Mouse (Mus musculus): ENCODE measurements around the gene Egf. TPM values are rescaled to one million over a fixed set of nuclear protein-coding genes. Genes with fewer than 3 reads are reported as not detected.

Egf gene
- polyA plus RNA-seq, 1 experiment from 2014 or later: 1.9 TPM

DNA sequence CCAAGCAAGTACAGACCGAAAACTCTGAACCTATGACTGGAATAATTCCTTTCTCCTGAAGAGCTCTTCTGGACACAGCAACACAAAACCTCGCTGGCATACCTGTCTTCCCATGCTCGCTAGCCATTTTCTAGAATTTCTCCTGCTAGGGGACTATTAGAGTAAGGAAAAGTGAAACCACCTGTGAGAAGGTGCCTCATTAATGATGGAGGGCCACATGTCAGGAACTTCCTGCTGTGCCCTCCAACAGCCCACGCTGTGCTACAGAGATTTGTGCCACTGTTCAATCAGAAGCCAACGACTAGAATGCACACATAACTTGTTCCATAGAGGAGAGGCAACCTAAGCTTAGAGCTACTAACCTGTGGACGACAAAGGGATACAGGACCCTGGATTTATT is 12.3 kb downstream of the Egf start:
- Histone ChIP-seq H3K9me3 (replicated peaks) (no peaks in the 10 kb centered on the region), H3K4me3 (no peak overlapping the region), H3K36me3 (no peaks in the 10 kb centered on the region), H3K27ac (replicated peaks) (no peak overlapping the region), H3K4me1 (no peaks in the 10 kb centered on the region), H3K27me3 (ENCODE audit: low read depth, poor library complexity, severe bottlenecking) (no peaks in the 10 kb centered on the region)
- 81% methylated on average over 6 of the region's 6 CpGs for WGBS
- no peak for DNase-seq (ENCODE audit: low spot score)

DNA sequence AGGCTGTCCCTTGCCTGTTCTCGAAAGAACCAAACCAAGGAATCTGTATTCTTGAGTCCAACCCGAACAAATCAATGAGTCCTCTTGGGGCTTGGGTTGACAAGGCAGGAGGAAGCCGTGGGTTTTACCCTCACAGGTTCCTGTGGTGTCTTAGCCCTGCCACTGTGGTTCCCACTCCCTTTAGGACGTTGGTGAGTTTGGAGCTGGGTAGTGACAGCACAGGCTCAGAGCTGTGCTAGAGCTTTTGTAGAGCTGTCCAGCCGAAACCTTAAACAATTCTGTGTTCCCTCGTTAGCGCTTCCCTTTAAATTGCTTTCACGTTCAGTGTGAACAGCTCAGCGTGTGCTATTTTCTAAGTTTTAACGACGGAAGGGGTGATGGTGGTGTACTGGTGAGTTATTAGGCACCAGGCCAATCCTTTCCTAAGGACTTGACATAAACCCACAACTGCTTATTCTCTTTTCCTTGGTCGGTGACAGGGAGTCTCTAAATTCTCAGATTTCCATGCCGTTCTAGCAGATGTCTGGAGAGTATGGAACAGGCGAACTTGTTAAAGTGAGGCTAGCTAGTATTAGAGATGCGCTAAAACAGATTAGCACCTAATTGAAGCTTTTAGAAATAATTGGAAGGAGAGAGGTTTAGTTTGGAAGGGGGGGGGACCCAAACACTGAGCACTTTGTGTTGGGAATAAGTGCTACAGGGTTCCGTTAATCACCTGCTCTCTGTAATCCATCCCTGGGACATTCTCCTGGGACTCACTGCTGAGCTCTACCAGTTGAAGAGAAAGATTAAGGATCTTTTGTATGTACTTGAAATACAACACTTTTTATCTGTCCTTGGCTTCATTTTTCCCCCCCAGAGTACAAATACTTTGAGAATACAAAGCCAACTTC is 16.6 kb downstream of the Egf start:
- Histone ChIP-seq H3K9me3 (replicated peaks) (no peaks in the 10 kb centered on the region), H3K27me3 (ENCODE audit: low read depth, poor library complexity, severe bottlenecking) (no peaks in the 10 kb centered on the region), H3K4me1 (no peaks in the 10 kb centered on the region), H3K27ac (replicated peaks) (no peak overlapping the region), H3K4me3 (no peak overlapping the region), H3K36me3 (no peaks in the 10 kb centered on the region)
- no peak for DNase-seq (ENCODE audit: low spot score)
- WGBS: 81% methylated on average over 16 of the region's 16 CpGs

DNA sequence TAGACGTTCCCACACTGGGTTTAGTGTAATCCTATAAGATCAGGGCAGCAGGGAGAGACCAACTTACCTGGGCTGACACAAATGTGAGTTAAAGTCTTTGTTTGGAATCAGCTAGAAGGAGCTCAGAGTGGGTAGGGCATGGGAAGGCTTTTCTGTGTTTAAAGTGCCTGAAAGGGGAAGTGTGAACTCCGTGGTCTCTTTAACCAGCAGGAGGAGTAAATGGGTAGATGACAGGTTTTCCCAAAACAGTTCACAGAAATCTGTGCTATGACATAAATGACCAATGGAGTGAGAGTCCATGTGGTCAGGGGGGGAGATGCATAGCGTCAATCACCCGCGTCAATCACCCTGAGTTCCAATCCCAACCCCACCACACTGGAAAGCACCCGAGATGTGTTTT is 23.5 kb downstream of the Egf start:
- H3K4me1 ChIP-seq: peaks cover 8% of the 10 kb centered on the region
- no peaks in the 10 kb centered on the region for H3K36me3 ChIP-seq
- H3K9me3 ChIP-seq (replicated peaks): no peaks in the 10 kb centered on the region
- H3K27me3 ChIP-seq (ENCODE audit: low read depth, poor library complexity, severe bottlenecking): no peaks in the 10 kb centered on the region
- no peak for DNase-seq (ENCODE audit: low spot score)
- H3K4me3 ChIP-seq: no peak overlapping the region
- WGBS: 89% methylated on average over 6 of the region's 6 CpGs
- no peak overlapping the region for H3K27ac ChIP-seq (replicated peaks)

DNA sequence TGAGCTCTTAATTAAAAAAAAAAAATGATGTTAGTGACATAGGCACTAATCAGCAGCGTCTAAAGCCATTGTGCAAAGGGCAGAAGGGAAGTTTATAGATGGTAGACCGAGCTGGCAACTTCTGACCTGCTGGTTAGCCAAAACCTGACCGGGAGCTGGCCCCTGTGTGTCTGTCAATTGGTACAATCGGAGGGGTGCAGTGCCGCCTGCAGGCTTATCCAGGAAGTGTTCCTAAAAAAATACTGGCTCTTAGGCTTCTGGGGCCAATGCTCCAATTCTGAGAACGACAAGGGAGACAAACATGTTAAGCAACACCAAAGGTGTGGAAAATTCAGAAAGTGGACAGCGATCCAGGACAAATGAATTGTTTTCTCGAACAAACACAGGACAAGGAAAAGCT is 24.7 kb downstream of the Egf start:
- Histone ChIP-seq H3K36me3 (no peaks in the 10 kb centered on the region), H3K27me3 (ENCODE audit: low read depth, poor library complexity, severe bottlenecking) (no peaks in the 10 kb centered on the region), H3K9me3 (replicated peaks) (no peaks in the 10 kb centered on the region), H3K4me3 (no peak overlapping the region), H3K27ac (replicated peaks) (no peak overlapping the region), H3K4me1 (peaks cover 11% of the 10 kb centered on the region)
- DNase-seq (ENCODE audit: low spot score): peak; percentile 41
- WGBS: 30% methylated on average over 8 of the region's 8 CpGs

DNA sequence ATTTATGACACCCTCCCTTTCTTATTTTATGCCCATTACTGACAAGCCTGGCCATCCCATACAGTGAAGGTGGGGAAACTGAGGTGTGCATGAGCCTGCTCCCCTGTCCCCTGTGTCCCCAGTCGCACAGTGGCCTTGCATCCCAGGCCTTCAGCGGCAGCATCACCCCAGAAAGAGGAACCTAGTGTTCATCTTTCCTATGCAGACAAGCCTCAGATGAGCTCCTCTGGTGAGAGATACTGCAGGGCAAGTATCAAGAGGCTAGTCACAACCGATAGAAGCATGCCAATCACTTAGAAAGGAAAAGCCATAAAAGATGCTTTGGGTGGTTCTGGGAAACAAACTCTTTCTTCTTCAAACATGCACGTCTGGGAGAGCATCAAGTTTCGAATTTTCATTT is 25.2 kb downstream of the Egf start:
- H3K27me3 ChIP-seq (ENCODE audit: low read depth, poor library complexity, severe bottlenecking): no peaks in the 10 kb centered on the region
- peaks cover 11% of the 10 kb centered on the region for H3K4me1 ChIP-seq
- H3K4me3 ChIP-seq: no peak overlapping the region
- H3K27ac ChIP-seq (replicated peaks): no peak overlapping the region
- H3K36me3 ChIP-seq: no peaks in the 10 kb centered on the region
- no peaks in the 10 kb centered on the region for H3K9me3 ChIP-seq (replicated peaks)
- WGBS: 79% methylated on average over 5 of the region's 5 CpGs
- no peak for DNase-seq (ENCODE audit: low spot score)

DNA sequence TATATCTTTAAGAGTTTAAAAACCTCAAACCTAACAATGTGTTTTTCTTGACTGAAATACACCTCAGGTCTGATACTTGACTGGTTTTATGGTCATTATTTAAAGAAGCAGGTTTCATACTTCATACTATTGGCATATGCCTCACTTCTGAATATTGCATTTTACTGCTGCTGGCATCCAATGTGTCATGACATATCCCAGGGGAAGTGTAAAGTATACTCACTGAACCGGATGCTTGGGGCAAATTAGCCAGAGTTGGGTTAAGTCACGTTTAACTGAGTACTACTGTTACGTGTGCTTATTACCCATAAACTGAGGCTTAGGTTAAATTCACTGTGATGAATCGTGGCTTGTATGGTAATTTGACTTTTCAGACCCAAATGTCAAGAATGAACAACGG is 29.5 kb downstream of the Egf start:
- Histone ChIP-seq H3K4me3 (peak overlapping the region; percentile 64), H3K27me3 (ENCODE audit: low read depth, poor library complexity, severe bottlenecking) (no peaks in the 10 kb centered on the region), H3K36me3 (no peaks in the 10 kb centered on the region), H3K4me1 (peaks cover 8% of the 10 kb centered on the region; the same call in 1 of the 2 replicates), H3K27ac (replicated peaks) (peak overlapping the region; percentile 90; the same call in 1 of the 2 replicates), H3K9me3 (replicated peaks) (no peaks in the 10 kb centered on the region)
- 80% methylated on average over 5 of the region's 5 CpGs for WGBS
- DNase-seq (ENCODE audit: low spot score): no peak

DNA sequence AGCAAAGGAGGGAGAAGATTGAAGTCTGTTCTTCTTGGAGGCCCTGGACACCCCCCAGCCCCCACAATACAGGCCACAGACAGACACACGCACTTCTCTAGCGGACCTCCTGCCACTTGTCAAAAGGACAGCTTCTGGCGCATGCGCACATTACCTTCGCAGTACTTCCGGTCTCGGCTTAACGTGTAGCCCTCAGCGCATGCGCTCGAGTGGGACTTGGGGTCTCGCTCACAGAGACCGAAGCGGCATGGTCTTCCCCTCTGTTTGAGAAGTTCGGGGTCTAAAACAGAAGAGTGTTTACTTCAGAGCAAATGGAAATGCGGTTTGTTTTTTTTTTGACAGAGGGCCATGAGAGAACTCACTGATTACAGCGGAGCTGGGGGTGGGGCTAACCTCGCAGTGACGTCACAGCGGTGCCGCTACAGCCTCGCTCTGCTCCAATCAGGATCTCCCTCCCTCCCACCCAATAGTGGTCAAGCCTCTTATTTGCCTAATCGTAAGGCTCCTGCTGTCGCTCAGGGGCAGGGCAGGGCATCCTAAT is 30.1 kb downstream of the Egf start:
- DNase-seq (ENCODE audit: low spot score): peak; percentile 91
- no peaks in the 10 kb centered on the region for H3K9me3 ChIP-seq (replicated peaks)
- no peaks in the 10 kb centered on the region for H3K36me3 ChIP-seq
- 2% methylated on average over 24 of the region's 24 CpGs for WGBS
- peak overlapping the region; percentile 64 for H3K4me3 ChIP-seq
- H3K27ac ChIP-seq (replicated peaks): peak overlapping the region; percentile 90
- H3K27me3 ChIP-seq (ENCODE audit: low read depth, poor library complexity, severe bottlenecking): no peaks in the 10 kb centered on the region
- H3K4me1 ChIP-seq: peaks cover 8% of the 10 kb centered on the region; the same call in 1 of the 2 replicates

DNA sequence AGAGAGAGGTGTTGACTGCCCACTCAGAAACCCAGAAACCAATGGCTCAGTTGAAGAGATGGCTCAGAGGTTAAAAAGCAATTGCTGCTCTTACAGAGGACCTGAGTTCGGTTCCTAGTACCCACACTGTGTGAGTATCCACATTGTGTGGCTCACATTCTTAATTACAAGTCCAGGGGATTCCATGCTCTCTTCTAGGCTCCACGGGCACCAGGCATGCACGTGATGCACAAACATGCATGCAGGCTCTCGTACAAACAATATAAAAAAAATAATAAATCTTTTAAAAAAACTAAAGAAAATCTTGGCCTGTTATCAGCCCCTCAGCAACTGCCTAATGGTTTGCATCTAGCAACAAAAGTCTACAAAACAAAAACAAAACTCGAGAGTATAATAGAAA is 30.6 kb downstream of the Egf start:
- DNase-seq (ENCODE audit: low spot score): no peak
- Histone ChIP-seq H3K36me3 (no peaks in the 10 kb centered on the region), H3K4me1 (peaks cover 8% of the 10 kb centered on the region; the same call in 1 of the 2 replicates), H3K27me3 (ENCODE audit: low read depth, poor library complexity, severe bottlenecking) (no peaks in the 10 kb centered on the region), H3K4me3 (peak overlapping the region; percentile 64), H3K27ac (replicated peaks) (peak overlapping the region; percentile 90), H3K9me3 (replicated peaks) (no peaks in the 10 kb centered on the region)
- 71% methylated on average over 5 of the region's 5 CpGs for WGBS

DNA sequence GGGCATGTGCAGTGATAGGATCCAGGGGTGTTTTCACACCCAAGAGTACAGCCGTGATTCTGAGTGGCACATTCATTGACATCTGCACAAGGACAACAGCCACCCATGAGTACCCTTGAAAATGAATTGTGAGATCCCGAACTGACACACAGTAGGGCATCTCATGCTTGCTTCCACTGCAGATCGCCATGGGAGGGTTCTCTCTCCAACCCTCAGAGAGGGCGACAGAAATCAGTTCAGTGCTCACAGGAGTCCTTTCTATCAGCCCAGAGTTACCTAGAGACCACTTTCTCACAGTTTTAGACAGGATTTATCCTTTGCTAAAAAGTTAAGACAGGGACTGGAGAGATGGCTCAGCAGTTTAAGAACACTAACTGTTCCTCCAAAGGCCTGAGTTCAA is 31.8 kb downstream of the Egf start:
- no peak for DNase-seq (ENCODE audit: low spot score)
- Histone ChIP-seq H3K36me3 (no peaks in the 10 kb centered on the region), H3K9me3 (replicated peaks) (no peaks in the 10 kb centered on the region), H3K27me3 (ENCODE audit: low read depth, poor library complexity, severe bottlenecking) (no peaks in the 10 kb centered on the region), H3K4me1 (peaks cover 8% of the 10 kb centered on the region; the same call in 1 of the 2 replicates), H3K4me3 (no peak overlapping the region), H3K27ac (replicated peaks) (no peak overlapping the region)
- WGBS: 66% methylated on average over 4 of the region's 4 CpGs

DNA sequence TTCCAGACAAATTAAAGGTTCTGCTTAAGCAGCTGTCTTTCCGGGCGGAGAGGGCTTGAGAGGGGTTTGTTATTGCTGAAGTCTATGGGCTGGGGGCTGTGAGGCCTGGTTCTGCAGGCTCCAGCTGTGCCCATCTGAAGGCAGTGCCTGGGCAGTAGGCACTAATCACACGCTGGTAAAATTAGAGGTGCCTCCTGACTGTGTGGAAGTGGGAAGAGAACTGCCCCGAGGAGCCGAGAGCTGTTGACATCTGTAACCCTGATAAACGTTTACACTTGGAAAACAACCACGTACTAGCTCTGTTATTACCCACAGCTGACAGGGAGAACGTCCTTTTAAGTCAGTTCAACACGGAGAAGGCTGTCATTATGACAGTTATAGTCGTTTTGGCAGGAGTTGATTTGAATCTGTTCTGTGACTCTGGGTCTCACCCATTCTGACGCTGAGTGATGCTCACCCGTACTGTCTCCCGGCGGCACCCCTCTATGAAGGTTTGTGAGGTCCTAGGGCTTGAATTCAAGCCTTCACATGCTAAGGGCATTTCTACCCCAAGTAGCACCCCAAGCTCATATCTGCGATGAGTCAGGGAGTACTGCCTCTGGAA is 40.5 kb downstream of the Egf start:
- 0 out of 2 replicates have a peak, but pooled peaks cover 3% of the 10 kb centered on the region for H3K36me3 ChIP-seq
- no peak overlapping the region for H3K27ac ChIP-seq (replicated peaks)
- no peak for DNase-seq (ENCODE audit: low spot score)
- no peaks in the 10 kb centered on the region for H3K4me1 ChIP-seq
- H3K27me3 ChIP-seq (ENCODE audit: low read depth, poor library complexity, severe bottlenecking): no peaks in the 10 kb centered on the region
- 87% methylated on average over 15 of the region's 15 CpGs for WGBS
- no peaks in the 10 kb centered on the region for H3K9me3 ChIP-seq (replicated peaks)
- H3K4me3 ChIP-seq: no peak overlapping the region

DNA sequence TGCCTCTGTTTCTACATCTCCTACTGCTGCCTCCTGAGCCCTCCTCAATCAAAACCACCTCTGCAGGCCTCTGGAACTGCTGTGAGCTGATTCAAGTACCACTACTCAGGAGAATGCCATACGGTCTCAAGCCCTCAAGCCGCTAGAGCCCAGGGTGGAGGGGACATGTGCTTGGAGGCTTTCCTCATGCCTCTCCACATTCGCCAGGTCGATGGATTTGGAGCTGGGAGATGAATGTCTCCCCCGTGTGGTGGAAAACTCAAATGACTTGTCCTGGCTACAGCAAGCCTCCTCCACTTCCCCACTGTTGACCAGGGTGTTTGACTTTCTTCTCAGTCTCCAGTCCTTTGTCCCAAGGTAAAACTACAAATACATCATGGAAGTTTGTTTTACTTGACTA is 47.0 kb downstream of the Egf start:
- H3K9me3 ChIP-seq (replicated peaks): no peaks in the 10 kb centered on the region
- WGBS: 30% methylated on average over 5 of the region's 5 CpGs

DNA sequence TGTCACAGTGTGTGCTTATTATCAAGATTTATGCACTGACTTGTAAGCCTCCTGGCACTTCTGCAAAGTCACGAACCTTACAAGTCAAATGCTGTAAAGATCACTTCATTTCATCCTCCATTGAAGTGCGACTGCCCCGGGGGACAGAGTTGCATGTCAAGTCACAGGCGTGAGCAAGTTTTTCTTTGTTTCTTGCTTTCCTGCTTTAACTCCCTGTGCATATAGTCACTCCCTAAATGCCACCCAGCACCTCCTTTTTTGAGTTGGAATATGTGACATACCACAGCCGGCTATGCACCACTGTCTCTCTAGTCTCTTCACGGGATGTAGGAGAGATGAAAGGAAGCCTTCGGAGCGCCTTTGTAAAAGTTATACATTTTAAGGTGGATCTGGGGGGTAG is 56.2 kb downstream of the Egf start:
- H3K9me3 ChIP-seq (replicated peaks): no peaks in the 10 kb centered on the region
- H3K36me3 ChIP-seq: no peaks in the 10 kb centered on the region
- no peak overlapping the region for H3K4me3 ChIP-seq
- H3K27me3 ChIP-seq (ENCODE audit: low read depth, poor library complexity, severe bottlenecking): no peaks in the 10 kb centered on the region
- 91% methylated on average over 8 of the region's 8 CpGs for WGBS
- H3K27ac ChIP-seq (replicated peaks): no peak overlapping the region
- no peak for DNase-seq (ENCODE audit: low spot score)
- H3K4me1 ChIP-seq: no peaks in the 10 kb centered on the region

More for the DNA sequence above, 47.0 kb downstream of the Egf start:
- Histone ChIP-seq H3K36me3 (no peaks in the 10 kb centered on the region), H3K4me3 (no peak overlapping the region), H3K4me1 (no peaks in the 10 kb centered on the region), H3K27ac (replicated peaks) (no peak overlapping the region), H3K27me3 (ENCODE audit: low read depth, poor library complexity, severe bottlenecking) (no peaks in the 10 kb centered on the region)
- peak; percentile 48 for DNase-seq (ENCODE audit: low spot score)

DNA sequence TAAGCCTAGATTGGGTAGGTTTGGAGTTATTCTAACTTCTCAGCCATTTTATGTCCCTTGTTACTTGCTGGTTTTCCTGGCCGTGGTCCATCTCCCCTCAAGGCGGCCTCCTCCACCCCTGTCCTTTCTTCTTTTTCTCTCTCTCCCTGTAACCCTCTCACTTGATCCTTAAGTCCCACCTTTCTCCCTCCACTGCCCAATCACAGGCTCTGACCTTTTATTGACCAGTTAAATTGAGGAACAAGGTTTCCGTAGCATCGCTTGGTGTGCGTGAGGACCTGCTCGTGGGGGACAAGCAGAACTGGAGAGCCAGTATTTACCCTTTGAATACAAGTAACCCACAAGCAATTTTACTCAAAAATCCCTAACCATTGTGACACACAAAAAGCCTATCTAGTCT is 56.8 kb downstream of the Egf start:
- Histone ChIP-seq H3K27me3 (ENCODE audit: low read depth, poor library complexity, severe bottlenecking) (no peaks in the 10 kb centered on the region), H3K9me3 (replicated peaks) (no peaks in the 10 kb centered on the region), H3K4me3 (no peak overlapping the region), H3K36me3 (no peaks in the 10 kb centered on the region), H3K27ac (replicated peaks) (no peak overlapping the region), H3K4me1 (no peaks in the 10 kb centered on the region)
- DNase-seq (ENCODE audit: low spot score): no peak
- WGBS: 90% methylated on average over 6 of the region's 6 CpGs

All from midbrain, embryonic 10.5 days (tissue).